Mouse (Mus musculus) heart, adult 2 months (tissue): ENCODE data around the gene Mfsd4b1.

Experiments used
- CTCF ChIP-seq: fragments of 200-600 bp; IDR thresholded peaks from 2 replicates; pipeline ENCODE4 v1.8.1; 2022; ENCODE audit warnings: antibody characterized with exemption, mild to moderate bottlenecking, moderate library complexity
- EP300 ChIP-seq: fragments of 200-500 bp; IDR thresholded peaks from 2 replicates; pipeline ENCODE4 v1.6.1; 2011; ENCODE audit warnings: low read depth, low read length, control low read depth; ENCODE audit not compliant: insufficient read depth
- POLR2A ChIP-seq: fragments of 200-500 bp; IDR thresholded peaks from 2 replicates; pipeline ENCODE4 v1.6.1; 2011; ENCODE audit warnings: mild to moderate bottlenecking, low read depth, low read length, control low read depth; ENCODE audit not compliant: insufficient read depth

DNA sequence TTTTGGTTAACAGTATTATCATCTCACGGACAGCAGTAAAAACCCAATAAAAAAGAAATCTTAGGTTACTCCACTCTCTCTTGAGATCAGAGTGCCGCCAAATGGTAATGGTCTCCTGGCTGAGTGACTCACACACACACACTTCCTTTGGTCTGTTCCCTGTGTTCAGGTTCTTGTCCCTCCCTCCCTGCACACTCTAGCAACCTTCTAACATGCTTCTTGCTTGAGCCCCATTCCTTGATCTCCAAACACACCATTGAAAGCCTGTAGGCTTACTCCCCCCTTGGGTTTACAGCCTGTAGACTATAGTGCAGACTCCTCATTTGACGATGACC, 33.7 kb upstream of the Mfsd4b1 start:
- TF ChIP-seq POLR2A = no peak
- TF ChIP-seq CTCF = no peak
- TF ChIP-seq EP300 = no peak
